Mouse (Mus musculus): ENCODE data around the gene Cox10.

Cox10 gene

GRCm38 (mm10) chr11:64000200-64000794 lies 79.0 kb downstream of the Cox10 start:
- DNase-seq (ENCODE audit: low spot score in 2 of 2), result no peak

- DNase-seq (ENCODE audit: low spot score in 2 of 2), result no peak
Observed at GRCm38 (mm10) chr11:63999431-63999830, 79.8 kb downstream of the Cox10 start.

DNA sequence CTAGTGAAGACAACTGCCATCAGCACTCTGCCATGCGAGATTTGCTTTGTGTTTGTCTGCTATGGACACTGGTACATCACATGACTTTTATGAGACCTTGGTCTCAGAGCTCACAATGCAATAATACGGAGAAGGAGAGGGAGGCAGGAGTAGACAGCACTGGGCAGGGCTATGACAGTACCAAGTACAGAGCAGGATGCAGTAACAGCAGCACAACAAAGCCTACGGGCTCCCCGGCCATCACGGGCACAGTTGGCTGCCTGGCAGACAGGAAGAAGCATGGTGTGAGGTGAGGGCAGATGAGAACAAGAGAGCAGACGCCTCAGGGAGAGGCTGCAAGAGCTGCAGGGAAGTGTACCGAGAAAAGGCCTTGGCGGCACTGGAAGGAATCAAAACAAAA lies 87.3 kb downstream of the Cox10 start:
- DNase-seq (ENCODE audit: low spot score in 2 of 2), result peak; percentile 52 to 60

- DNase-seq (ENCODE audit: low spot score in 2 of 2), result no peak
Observed at GRCm38 (mm10) chr11:63990759-63991158, 88.5 kb downstream of the Cox10 start.

- no peak for DNase-seq (ENCODE audit: low spot score in 2 of 2)
Observed at GRCm38 (mm10) chr11:63990311-63990710, 89.0 kb downstream of the Cox10 start.

GRCm38 (mm10) chr11:63988991-63989860 lies 90.0 kb downstream of the Cox10 start:
- DNase-seq (ENCODE audit: low spot score in 2 of 2), result peak in 1 of 2 experiments; percentile 19

GRCm38 (mm10) chr11:63988031-63988665 lies 91.1 kb downstream of the Cox10 start:
- DNase-seq (ENCODE audit: low spot score in 2 of 2), result no peak

DNA sequence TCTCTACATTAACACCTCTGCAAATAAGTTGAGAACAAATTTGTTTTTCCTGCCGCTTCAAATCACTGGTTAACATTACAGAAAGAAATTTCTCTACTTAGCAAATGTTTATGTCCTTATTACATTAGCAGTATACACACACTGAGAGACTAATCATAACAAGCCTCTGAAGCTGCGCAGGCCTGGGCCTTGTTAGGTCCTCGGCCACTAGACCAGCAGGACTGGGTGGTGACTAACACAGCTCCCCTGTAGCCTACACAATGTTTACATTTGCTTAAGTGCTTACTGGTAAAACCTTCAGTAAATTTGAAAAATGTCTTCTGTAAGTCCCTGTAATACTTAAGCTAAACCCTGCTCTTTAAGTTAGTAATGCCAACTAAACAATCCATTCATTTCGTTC lies 92.6 kb downstream of the Cox10 start:
- DNase-seq (ENCODE audit: low spot score in 2 of 2), result no peak

GRCm38 (mm10) chr11:63985481-63985880 lies 93.8 kb downstream of the Cox10 start:
- peak; percentile 16 to 35 for DNase-seq (ENCODE audit: low spot score in 2 of 2)

DNA sequence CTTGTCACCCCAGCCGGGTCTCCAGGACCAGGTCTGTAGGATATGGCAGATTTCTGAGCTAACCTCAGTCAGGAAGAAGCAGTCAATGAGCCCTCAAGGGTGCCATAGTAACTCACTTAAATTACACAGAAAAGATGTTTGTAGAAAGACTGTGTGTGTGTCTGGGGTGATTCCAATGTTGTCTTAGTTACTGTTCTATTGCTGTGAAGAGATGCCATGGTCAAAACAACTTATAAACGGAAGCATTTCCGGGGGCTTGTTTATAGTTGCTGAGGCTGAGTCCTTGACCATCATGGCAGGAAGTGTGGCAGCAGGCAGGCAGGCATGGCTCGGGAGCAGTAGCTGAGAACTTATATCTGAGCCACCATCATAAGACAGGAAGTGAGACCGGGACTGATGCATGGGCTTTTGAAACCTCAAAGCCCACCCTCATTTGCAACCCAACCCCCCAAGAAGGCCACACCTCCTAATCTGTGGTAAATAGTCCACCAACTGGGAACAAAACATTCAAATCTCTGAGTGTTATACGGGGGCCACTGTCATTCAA lies 94.6 kb downstream of the Cox10 start:
- peak; percentile 27 to 35 for DNase-seq (ENCODE audit: low spot score in 2 of 2)

DNA sequence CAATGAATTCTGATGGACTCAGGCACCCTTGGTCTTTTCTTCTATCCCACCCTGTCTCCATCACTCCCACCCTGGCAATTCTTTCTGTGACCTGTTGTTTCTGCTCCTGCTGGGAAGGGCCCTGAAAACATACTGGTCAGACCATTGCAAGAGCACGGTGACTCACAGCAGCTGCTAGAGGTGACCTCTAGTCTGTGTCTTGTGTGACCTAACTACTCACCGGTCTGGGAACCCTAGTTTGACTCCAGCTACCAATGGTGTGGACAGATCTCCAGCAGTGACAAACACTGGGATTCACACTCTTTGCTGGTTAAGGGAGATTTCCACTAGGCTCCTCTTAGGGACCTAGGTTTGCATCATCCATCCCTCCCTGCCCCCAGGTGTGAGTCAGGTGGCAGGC lies 101.5 kb downstream of the Cox10 start:
- DNase-seq (ENCODE audit: low spot score in 2 of 2), result no peak

DNA sequence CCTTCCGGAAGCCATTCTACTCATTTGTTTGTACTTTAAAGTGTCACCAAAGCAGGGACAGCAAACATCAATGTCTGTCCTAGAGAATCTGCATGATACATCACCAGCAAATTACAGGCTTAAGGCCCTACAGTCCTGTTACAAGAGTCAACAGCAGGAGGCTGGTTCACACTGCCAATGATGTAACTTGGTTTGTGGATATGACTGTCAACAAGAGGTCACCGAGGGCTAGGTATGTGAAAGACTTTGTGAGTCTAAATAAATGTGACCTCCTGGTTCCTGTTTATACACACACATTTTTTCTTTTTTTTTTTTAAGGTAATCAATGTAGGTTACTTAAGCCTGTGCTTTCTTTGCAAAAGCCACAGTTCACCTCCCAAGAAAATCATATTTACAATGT lies 102.5 kb downstream of the Cox10 start:
- no peak for DNase-seq (ENCODE audit: low spot score in 2 of 2)

DNA sequence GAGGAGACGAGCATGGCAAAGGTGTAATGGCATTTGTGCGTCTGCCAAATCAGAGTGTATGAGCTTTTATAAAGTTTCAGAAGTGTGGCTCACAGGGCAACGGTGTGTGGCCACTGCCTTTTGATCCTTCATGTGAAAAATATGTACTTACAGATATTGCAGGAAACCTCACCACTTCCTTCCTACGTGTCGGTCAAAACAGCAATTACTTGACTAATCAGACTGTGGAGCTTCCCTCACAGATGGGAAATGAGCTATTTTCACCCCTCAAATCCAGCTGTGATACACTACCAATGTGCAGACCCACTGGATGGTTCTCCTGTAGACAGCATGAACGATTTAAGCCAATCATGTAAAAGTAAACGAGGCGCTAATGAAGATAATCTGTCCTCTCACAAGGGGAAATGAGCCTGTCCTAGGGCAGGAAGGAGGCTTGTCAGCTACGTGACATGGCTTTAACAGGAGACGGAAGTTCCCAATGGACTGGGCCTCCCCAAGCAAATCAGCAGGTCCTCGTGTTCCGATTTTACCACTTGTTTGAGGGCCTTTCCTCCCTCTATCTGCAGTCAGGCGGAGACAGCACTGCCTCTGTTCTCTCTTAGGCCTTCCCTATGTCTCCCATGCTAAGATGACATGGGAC lies 103.9 kb downstream of the Cox10 start:
- DNase-seq (ENCODE audit: low spot score in 2 of 2), result no peak

DNA sequence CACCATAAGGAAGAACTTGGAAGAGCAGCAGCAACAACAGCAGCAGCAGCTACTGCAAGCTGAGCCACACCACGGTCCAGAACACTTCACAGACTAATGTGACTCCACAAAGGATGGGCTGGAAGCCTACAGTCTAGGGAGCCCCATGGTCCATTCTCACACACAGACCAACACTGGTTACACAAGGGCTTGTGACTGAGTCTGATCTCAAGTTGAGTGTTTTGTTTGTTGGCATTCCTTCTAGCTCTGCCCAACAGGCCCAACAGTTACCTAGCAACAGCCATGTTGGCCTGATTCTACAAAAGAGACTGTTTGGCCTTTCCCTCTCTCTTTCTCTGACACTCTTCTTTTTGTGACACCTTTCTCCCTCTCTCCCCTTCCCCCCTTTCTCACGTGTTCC lies 105.3 kb downstream of the Cox10 start:
- no peak for DNase-seq (ENCODE audit: low spot score in 2 of 2)

- DNase-seq (ENCODE audit: low spot score in 2 of 2), result no peak
Observed at GRCm38 (mm10) chr11:63971462-63971861, 107.8 kb downstream of the Cox10 start.

GRCm38 (mm10) chr11:63970818-63971217 lies 108.5 kb downstream of the Cox10 start:
- no peak for DNase-seq (ENCODE audit: low spot score in 2 of 2)

- DNase-seq (ENCODE audit: low spot score in 2 of 2), result no peak
Observed at GRCm38 (mm10) chr11:63969205-63969910, 109.9 kb downstream of the Cox10 start.

- no peak for DNase-seq (ENCODE audit: low spot score in 2 of 2)
Observed at GRCm38 (mm10) chr11:63968388-63969035, 110.8 kb downstream of the Cox10 start.

- DNase-seq (ENCODE audit: low spot score in 2 of 2), result no peak
Observed at GRCm38 (mm10) chr11:63967641-63968387, 111.5 kb downstream of the Cox10 start.

DNA sequence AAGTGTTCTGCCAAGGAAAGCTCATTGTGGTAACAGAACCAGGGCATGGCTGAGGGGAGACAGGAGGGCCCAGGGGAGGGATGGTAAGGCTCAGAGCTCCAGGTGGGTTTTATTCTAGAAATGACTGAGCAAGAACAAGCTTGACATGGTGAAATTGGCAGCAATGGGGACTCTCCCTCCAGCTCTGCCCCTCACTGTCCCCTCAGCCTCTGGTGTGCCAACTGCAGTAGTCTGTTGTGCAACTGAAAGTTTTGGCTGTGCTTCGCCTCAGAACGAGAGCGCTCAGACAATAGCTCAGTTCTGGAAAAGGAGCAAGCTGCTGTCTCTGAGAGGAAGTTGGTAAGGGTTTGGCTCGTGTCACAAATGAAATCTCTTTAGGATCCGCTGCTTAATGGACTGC lies 113.8 kb downstream of the Cox10 start:
- DNase-seq (ENCODE audit: low spot score in 2 of 2), result no peak
